Mouse (Mus musculus): ENCODE data around the gene Pkd1l1. TPM values are rescaled to one million over a fixed set of nuclear protein-coding genes. Genes with fewer than 3 reads are reported as not detected.

Gene Pkd1l1
- polyA plus RNA-seq, 1 experiment: 0.19 TPM

- Histone ChIP-seq H3K27me3 (ENCODE audit: control insufficient read depth) (no peaks in the 10 kb centered on the region), H3K4me3 (replicated peaks) (no peak overlapping the region), H3K36me3 (ENCODE audit: control insufficient read depth) (no peaks in the 10 kb centered on the region), H3K9me3 (ENCODE audit: control insufficient read depth, low read length) (no peaks in the 10 kb centered on the region), H3K4me1 (ENCODE audit: control insufficient read depth) (no peaks in the 10 kb centered on the region)
- TF ChIP-seq TAL1 (IDR thresholded peaks at IDR 0.05; ENCODE audit: low read length): no peak
- TF ChIP-seq GATA1 (IDR thresholded peaks at IDR 0.05; ENCODE audit: low read length): no peak
Observed at GRCm38 (mm10) chr11:8792146-8792545, 180.9 kb downstream of the Pkd1l1 start.

GRCm38 (mm10) chr11:8789186-8789585 is 183.9 kb downstream of the Pkd1l1 start:
- Histone ChIP-seq H3K36me3 (ENCODE audit: control insufficient read depth) (no peaks in the 10 kb centered on the region), H3K9me3 (ENCODE audit: control insufficient read depth, low read length) (no peaks in the 10 kb centered on the region), H3K4me1 (ENCODE audit: control insufficient read depth) (no peaks in the 10 kb centered on the region), H3K4me3 (replicated peaks) (no peak overlapping the region), H3K27me3 (ENCODE audit: control insufficient read depth) (no peaks in the 10 kb centered on the region)
- no peak for TF ChIP-seq GATA1 (IDR thresholded peaks at IDR 0.05; ENCODE audit: low read length)

- Histone ChIP-seq H3K9me3 (ENCODE audit: control insufficient read depth, low read length) (no peaks in the 10 kb centered on the region), H3K4me1 (ENCODE audit: control insufficient read depth) (no peaks in the 10 kb centered on the region), H3K4me3 (replicated peaks) (no peak overlapping the region), H3K36me3 (ENCODE audit: control insufficient read depth) (no peaks in the 10 kb centered on the region), H3K27me3 (ENCODE audit: control insufficient read depth) (no peaks in the 10 kb centered on the region)
- no peak for TF ChIP-seq TAL1 (IDR thresholded peaks at IDR 0.05; ENCODE audit: low read length)
Observed at GRCm38 (mm10) chr11:8787604-8788003, 185.5 kb downstream of the Pkd1l1 start.

GRCm38 (mm10) chr11:8784413-8784812 is 188.7 kb downstream of the Pkd1l1 start:
- Histone ChIP-seq H3K4me1 (ENCODE audit: control insufficient read depth) (no peaks in the 10 kb centered on the region), H3K27me3 (ENCODE audit: control insufficient read depth) (no peaks in the 10 kb centered on the region), H3K4me3 (replicated peaks) (no peak overlapping the region), H3K9me3 (ENCODE audit: control insufficient read depth, low read length) (no peaks in the 10 kb centered on the region), H3K36me3 (ENCODE audit: control insufficient read depth) (no peaks in the 10 kb centered on the region)
- TF ChIP-seq GATA1 (IDR thresholded peaks at IDR 0.05; ENCODE audit: low read length) (no peak), TAL1 (IDR thresholded peaks at IDR 0.05; ENCODE audit: low read length) (no peak)

DNA sequence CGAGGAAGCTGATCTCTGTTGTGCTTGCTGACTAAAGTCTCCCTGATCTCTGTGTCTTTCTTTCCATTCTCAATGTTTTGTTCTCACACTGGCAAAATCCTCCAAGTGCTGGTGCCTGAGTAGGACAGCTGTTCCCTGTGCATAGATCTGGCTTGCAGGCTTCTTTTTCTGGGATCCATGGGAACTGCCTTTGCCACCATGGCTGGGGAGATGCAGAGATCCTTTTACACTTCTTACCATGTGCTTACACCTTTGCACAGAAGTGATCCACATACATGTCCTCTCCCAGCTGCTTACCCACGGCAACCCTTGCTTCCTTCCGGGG is 191.0 kb downstream of the Pkd1l1 start:
- Histone ChIP-seq H3K4me3 (replicated peaks) (no peak overlapping the region), H3K9me3 (ENCODE audit: control insufficient read depth, low read length) (no peaks in the 10 kb centered on the region), H3K36me3 (ENCODE audit: control insufficient read depth) (no peaks in the 10 kb centered on the region), H3K27me3 (ENCODE audit: control insufficient read depth) (no peaks in the 10 kb centered on the region), H3K4me1 (ENCODE audit: control insufficient read depth) (no peaks in the 10 kb centered on the region)
- TF ChIP-seq TAL1 (IDR thresholded peaks at IDR 0.05; ENCODE audit: low read length): no peak
- no peak for TF ChIP-seq GATA1 (IDR thresholded peaks at IDR 0.05; ENCODE audit: low read length)

DNA sequence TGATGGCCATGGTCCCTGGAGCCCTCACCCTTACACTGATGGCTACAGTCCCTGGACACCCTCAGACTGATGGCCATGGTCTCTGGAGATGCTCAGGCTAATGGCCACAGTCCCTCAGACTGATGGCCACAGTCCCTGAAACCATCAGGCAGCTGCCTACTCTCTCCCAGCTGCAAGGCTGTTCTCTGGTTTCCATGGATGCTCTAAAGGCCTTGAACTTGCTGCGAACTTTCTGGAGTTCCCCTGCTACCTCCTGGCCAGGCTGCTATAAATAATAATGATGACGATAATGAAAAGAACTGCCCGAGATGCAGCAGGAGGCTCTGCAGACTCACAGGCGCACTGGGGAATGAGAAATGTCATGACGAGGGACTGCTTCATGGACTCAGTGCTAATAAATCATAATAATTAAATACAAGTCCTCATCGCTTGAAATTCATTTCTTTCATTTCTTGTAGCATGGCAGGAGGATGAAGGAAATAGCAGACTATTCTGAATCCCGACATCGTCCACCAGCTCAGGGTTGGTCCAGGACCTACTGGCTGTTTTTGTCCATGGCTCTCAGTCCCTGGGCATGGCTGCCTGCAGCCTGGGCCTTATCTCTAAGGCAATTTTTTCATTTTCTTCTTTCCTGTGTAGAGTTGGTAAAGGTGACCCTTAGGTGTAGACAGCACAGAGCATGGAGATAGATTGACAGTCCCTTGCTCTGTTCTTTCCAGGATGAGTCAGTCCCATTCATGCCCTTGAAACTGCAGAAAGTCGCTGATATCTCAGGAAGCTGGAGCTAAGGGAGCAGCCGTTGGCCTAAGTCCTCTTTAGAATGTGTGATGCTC is 191.5 kb downstream of the Pkd1l1 start:
- Histone ChIP-seq H3K4me1 (ENCODE audit: control insufficient read depth) (no peaks in the 10 kb centered on the region), H3K36me3 (ENCODE audit: control insufficient read depth) (no peaks in the 10 kb centered on the region), H3K4me3 (replicated peaks) (no peak overlapping the region), H3K9me3 (ENCODE audit: control insufficient read depth, low read length) (no peaks in the 10 kb centered on the region), H3K27me3 (ENCODE audit: control insufficient read depth) (no peaks in the 10 kb centered on the region)
- no peak for TF ChIP-seq TAL1 (IDR thresholded peaks at IDR 0.05; ENCODE audit: low read length)
- no peak for TF ChIP-seq GATA1 (IDR thresholded peaks at IDR 0.05; ENCODE audit: low read length)

DNA sequence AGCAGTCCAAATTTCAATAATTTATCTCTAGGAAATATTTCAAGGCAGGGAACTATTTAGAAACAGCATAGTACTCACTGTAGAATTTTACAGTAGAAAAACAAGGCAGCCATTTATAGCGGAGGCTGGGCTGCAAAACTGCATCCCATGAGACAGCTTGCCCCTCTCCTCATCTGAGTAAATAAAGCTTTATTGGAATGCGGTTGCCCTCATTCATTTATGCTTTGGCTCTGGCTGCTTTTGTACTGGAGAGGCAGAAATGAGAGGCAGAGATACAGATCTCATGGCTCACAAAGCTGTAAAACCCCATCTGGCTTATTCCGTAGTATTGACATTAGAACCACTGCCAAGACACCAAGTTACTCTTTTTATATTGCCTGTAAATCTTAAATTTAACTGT is 193.6 kb downstream of the Pkd1l1 start:
- no peaks in the 10 kb centered on the region for H3K4me1 ChIP-seq (ENCODE audit: control insufficient read depth)
- no peak overlapping the region for H3K4me3 ChIP-seq (replicated peaks)
- no peaks in the 10 kb centered on the region for H3K36me3 ChIP-seq (ENCODE audit: control insufficient read depth)
- TF ChIP-seq TAL1 (IDR thresholded peaks at IDR 0.05; ENCODE audit: low read length) (no peak), GATA1 (IDR thresholded peaks at IDR 0.05; ENCODE audit: low read length) (no peak)
- no peaks in the 10 kb centered on the region for H3K9me3 ChIP-seq (ENCODE audit: control insufficient read depth, low read length)
- H3K27me3 ChIP-seq (ENCODE audit: control insufficient read depth): no peaks in the 10 kb centered on the region

Other genes starting within 250 kb of the Pkd1l1 start
- gene Hus1, start 37.9 kb upstream of the Pkd1l1 start, polyA plus RNA-seq (2012): 0.10 and 0.20 TPM in 2 replicates
- gene Gm11992, start 75.3 kb upstream of the Pkd1l1 start, polyA plus RNA-seq (2012): not detected in 2 replicates
- not detected in 2 replicates for gene Sun3, start 75.7 kb upstream of the Pkd1l1 start, polyA plus RNA-seq (2012)
- not detected in 2 replicates for gene Upp1, start 144.8 kb upstream of the Pkd1l1 start, polyA plus RNA-seq (2012)
- not detected in 2 replicates for gene Abca13, start 218.7 kb upstream of the Pkd1l1 start, polyA plus RNA-seq (2012)